Mouse (Mus musculus) naive thymus-derived CD4-positive, alpha-beta T cell, adult 2 months (primary cell): Measurements from ENCODE around the gene Nfkbil1.
A peak's percentile ranks its signal among the peaks of the same experiment; 100 is the strongest.

Experiments used
- DNase-seq: peaks from one replicate; pipeline ENCODE4 v3.0.0-alpha.2; 2011; ENCODE audit warnings: low read depth

Nfkbil1 gene

GRCm38 (mm10) chr17:35235614-35236389 lies at the start of gene Nfkbil1:
Gene Nfkbil1 (minus strand): TSS chr17:35235792.
- DNase-seq: peak; percentile 90

- DNase-seq: no peak
Measured at GRCm38 (mm10) chr17:35280276-35280675, 44.7 kb upstream of the Nfkbil1 start.

- DNase-seq: no peak
Measured at GRCm38 (mm10) chr17:35278957-35279688, 43.5 kb upstream of the Nfkbil1 start.

DNA sequence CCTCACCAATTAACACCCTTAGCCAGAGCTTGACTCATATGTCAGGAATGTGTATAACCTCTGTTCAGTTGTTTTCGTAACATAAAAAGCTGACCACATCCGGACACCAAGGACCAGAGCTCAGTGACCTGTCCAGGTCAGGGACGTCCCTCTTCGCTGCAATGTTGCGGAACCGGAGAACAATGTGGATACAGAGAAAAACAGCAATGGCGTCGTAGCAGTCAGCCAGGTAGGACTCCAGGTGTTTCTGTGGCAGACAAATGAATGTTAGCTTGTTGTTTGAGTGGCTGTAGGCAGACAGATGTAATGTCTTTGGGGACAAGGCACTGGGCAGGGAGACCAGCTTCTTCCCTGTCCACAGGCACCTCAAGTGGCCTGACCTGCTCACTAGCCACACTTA lies 42.5 kb upstream of the Nfkbil1 start:
- no peak for DNase-seq

DNA sequence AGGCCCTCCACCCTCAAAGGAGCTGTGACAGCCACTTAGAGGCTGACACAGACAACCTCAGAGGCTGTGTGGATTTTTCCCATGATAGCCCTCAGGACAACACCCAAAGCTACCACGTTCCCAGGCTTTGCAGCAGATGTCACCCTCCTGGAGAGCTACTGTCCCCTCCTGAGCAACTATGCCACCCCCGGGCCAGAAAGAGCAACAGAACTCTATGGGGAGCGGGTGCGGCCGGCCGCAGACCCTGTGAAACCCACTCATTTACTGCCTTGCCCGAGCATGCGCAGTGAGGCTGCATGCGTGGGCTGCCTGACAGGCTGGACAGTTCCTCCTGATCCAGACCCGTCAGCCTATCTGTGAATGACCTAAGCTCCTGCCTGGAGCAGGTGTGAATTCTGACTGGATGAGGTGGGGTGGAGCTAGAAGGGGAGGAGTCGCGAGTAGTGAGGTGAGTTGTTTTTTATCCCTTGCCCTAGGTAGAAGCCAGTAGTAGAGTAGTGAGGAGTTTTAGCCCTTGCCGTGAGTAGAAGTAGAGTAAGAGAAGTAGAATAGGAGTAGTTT lies 40.8 kb upstream of the Nfkbil1 start:
- DNase-seq: no peak

DNA sequence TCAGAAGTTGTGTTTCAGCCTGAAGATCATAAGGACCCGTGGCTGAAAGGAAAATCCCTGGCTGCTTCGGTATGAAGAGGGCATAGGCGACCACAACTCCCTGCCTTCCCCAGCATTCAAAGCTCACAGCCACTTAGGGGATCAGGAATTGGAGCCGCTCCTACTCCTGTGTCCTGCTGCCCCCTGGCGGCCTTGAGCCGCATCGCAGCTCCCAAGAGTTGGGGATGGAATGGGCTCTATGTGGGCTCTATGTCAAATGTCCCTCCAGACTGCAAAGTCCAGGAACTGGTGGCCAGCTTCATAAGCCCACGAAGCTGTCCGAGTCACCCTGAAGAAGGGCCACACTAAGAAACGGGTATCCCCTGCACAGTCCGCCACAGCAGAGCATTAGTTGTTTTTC lies 39.2 kb upstream of the Nfkbil1 start:
- peak; percentile 86 for DNase-seq

DNA sequence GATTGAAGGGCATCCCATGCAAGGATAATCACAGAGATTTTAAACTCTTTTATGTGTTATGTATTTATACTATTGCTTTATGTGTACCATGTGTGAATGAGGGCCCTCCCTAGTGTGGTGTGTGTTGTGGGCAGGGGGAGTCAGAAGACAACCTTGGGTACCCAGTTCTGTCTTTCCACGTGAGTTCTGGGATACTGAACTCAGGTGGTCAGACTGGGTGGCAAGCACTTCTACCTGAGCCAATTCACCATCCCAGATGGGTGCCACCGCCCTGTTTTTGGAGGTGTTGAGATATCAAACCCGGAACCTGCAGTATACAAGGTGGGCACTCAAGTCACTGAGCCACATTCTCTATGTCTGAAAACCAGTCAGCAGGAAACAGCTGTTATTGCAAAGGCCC lies 36.7 kb upstream of the Nfkbil1 start:
- DNase-seq: no peak

GRCm38 (mm10) chr17:35269653-35270347 lies 34.2 kb upstream of the Nfkbil1 start:
- peak; percentile 67 for DNase-seq

DNA sequence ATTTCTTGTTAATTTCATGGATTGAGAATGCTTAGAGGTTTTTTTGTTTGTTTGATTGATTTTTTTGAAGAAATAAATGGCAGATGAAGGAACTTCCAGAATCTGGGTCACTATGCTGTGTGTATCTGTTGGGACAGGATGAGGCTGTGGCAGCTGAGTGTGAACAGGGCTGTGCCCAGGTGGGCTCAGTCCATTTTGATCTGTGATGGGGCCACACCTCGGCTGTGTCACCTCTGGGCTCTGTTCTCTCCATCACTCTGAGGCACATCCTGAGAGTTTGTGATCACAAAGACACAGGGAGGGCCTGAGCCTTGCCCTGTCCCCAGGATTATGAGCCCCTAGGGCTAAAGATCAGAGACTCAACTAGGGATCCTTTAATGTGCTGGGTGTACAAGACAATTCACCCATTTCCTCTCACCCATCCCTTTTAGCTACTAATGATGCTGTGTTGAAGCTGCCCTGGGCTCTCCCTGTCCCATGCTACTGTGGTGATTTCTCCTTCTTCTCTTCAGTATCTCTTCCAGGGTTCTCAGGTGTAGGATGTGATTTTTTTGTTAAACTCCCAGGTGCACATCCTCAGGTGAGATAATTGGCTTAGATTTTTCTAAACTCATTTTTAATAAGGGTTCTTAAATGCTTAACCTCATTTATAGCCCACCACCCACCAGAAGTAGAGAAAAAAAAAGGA lies 32.0 kb upstream of the Nfkbil1 start:
- DNase-seq: peak; percentile 46

- peak; percentile 67 for DNase-seq
Measured at GRCm38 (mm10) chr17:35263523-35263883, 27.9 kb upstream of the Nfkbil1 start.

- peak; percentile 99 for DNase-seq
Measured at GRCm38 (mm10) chr17:35262664-35263522, 27.3 kb upstream of the Nfkbil1 start, which contains the start of gene H2-D1. Gene H2-D1 (plus strand): TSS chr17:35262730.

DNA sequence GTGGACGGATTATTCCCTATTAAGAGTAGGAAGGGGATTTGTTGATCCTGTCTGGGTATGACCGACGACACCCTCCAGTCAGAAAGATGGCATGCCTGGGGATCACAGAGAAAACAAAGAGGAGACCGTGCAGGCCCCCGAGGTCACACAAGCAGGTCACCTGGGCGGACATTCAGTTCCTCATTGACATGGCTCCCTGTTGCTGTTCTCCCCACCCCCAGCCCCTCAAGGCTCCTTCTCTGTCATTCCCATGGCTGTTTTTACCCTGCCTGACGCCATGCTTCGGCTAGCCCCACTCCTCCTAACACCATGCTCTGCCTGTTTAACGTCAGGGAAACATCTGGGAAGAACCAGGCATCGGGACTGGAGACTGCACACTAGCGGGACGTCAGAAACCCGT lies 26.1 kb upstream of the Nfkbil1 start:
- DNase-seq: peak; percentile 13

- DNase-seq: no peak
Measured at GRCm38 (mm10) chr17:35259621-35260020, 24.0 kb upstream of the Nfkbil1 start.

DNA sequence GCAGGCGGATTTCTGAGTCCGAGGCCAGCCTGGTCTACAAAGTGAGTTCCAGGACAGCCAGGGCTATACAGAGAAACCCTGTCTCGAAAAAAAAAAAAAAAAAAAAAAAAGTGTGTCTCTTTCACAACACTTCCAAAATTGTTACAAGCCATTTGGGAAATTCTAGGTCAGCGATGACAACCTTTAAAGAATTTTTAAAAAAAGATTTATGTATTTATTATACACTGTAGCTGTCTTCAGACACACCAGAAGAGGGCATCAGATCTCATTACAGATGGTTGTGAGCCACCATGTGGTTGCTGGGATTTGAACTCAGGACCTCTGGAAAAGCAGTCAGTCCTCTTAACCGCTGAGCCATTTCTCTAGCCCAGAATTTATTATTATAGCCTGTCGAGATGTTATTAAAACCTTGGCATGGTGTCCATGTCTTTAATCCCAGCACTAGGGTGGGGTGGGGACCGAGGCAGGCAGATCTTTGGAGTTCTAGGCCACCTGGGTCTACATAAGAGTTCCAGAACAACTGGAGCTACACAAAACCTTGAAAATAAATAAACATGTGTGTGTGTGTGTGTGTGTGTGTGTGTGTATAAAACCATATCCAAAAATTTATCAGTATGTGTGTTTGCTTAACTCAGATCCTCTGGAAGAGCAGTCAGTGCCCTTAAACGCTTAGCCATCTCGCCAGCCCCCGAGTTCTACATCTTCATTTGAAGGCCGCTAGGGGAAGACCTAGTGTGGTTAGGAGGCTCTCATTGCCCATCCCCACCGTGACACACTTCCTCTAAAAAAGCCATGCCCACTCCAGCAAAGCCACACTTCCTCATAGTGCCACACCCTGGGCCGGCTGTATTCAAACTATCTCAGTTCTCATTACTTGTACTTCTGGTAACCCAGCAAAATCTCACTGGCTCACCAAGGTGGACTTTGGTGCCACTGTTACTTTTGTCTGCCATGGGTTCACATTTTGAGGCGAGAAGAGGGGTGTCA lies 23.2 kb upstream of the Nfkbil1 start:
- peak; percentile 83 for DNase-seq

DNA sequence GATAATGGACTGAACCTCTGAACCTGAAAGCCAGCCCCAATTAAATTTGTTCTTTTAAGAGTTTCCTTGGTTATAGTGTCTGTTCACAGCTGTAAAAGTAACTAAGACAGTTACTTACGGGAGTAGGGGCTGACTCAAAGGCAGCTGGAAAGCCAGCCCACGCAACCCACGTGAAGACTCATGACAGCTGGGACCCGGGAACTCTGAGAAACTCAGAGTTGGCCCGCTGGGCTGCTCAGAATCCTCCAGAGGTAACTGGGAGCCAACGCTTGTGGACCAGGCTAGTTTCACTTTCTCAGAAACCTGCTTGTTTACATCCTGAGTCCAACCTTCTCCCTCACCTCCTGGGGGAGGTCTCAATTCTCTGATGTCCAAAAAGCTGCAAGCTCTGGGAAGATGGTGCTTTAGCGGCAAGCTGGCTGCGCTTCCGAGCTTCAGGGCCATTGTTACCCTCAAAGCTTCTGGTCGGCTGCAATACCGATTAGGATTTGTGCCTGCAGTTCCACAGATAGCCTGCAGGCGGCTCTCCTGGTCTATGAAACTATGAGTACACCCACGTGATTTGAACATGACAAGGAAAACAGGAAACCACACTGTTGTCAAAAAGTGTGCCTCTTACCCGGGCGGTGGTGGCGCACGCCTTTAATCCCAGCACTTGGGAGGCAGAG lies 22.4 kb upstream of the Nfkbil1 start:
- DNase-seq: peak; percentile 97

- peak; percentile 54 for DNase-seq
Measured at GRCm38 (mm10) chr17:35257378-35257777, 21.8 kb upstream of the Nfkbil1 start.

DNA sequence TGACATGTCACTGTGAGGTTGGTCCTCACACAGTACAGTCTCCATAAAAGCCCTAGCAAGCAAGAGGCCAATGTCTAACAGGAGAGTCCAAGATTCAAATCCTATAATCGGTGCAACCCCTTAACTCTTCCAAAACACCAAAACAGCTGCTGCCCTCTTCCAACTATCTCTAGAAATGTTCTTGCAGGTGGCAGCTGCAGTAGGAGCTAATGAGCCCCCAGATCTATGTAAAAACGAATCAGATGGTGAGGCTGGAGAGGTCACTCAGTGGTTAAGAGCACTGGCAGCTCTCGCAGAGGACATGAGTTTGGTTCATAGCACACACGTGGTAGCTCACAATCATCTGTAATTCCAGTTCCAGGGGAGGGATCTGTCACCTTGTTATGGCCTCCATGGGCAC lies 20.1 kb upstream of the Nfkbil1 start:
- no peak for DNase-seq

DNA sequence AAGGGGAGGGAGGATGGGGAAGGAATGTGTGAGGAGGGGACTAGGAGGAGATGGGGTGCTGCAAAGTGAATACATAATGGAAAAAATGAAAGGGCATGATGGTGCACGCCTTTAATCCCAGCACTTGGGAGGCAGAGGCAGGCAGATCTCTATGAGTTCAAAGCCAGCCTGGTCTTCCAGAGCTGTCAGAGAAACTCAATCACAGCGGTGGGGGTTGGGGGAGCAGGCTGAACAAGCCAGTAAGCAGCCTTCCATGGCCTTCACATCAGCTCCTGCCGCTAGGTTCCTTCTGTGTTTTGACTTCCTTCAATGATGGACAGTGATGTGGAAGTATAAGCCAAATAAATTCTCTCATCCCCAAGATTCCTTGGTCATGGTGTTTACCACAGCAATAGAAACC lies 19.7 kb upstream of the Nfkbil1 start:
- no peak for DNase-seq
